Mouse (Mus musculus) splenic B cell, adult 2 months (primary cell): Measurements from ENCODE around the gene Fmo4.

ENCODE experiments used
- DNase-seq: peaks from one replicate; pipeline ENCODE4 v3.0.0-alpha.2; 2011; ENCODE audit warnings: low read depth, low spot score
- H3K27me3 ChIP-seq: 2 replicates; pipeline ENCODE4 v1.6.1; 2012; ENCODE audit warnings: mild to moderate bottlenecking, low read length, moderate library complexity, mixed read lengths; ENCODE audit not compliant: control insufficient read depth, poor library complexity, insufficient read depth, severe bottlenecking
- H3K36me3 ChIP-seq: 2 replicates; pipeline ENCODE4 v1.6.1; 2012; ENCODE audit warnings: mild to moderate bottlenecking, low read length, moderate library complexity, mixed read lengths; ENCODE audit not compliant: control insufficient read depth, poor library complexity, insufficient read depth, severe bottlenecking

Gene Fmo4

GRCm38 (mm10) chr1:162813836-162814156 lies at the start of gene Fmo4:
Gene Fmo4, minus strand, starts transcription at chr1:162813972.
- no peak for DNase-seq

GRCm38 (mm10) chr1:162862328-162862727 lies 48.6 kb upstream of the Fmo4 start:
- Histone ChIP-seq H3K36me3 (no peaks in the 10 kb centered on the region), H3K27me3 (no peaks in the 10 kb centered on the region)
- DNase-seq, result no peak

More at GRCm38 (mm10) chr1:162813836-162814156, at the start of gene Fmo4:
- Histone ChIP-seq H3K36me3 (no peaks in the 10 kb centered on the region), H3K27me3 (no peaks in the 10 kb centered on the region)

GRCm38 (mm10) chr1:162859996-162860605 lies 46.3 kb upstream of the Fmo4 start:
- Histone ChIP-seq H3K27me3 (no peaks in the 10 kb centered on the region), H3K36me3 (no peaks in the 10 kb centered on the region)
- DNase-seq, result no peak

GRCm38 (mm10) chr1:162859545-162859976 lies 45.8 kb upstream of the Fmo4 start:
- Histone ChIP-seq H3K27me3 (no peaks in the 10 kb centered on the region), H3K36me3 (no peaks in the 10 kb centered on the region)
- no peak for DNase-seq

GRCm38 (mm10) chr1:162858748-162859130 lies 45.0 kb upstream of the Fmo4 start:
- DNase-seq, result no peak

GRCm38 (mm10) chr1:162857766-162858747 lies 44.3 kb upstream of the Fmo4 start:
- no peaks in the 10 kb centered on the region for H3K27me3 ChIP-seq
- H3K36me3 ChIP-seq, result no peaks in the 10 kb centered on the region
- no peak for DNase-seq

More at GRCm38 (mm10) chr1:162858748-162859130, 45.0 kb upstream of the Fmo4 start:
- Histone ChIP-seq H3K36me3 (no peaks in the 10 kb centered on the region), H3K27me3 (no peaks in the 10 kb centered on the region)

GRCm38 (mm10) chr1:162853812-162854482 lies 40.2 kb upstream of the Fmo4 start:
- Histone ChIP-seq H3K27me3 (no peaks in the 10 kb centered on the region; the same call in 1 of the 2 replicates), H3K36me3 (no peaks in the 10 kb centered on the region)
- no peak for DNase-seq

- no peaks in the 10 kb centered on the region for H3K36me3 ChIP-seq
- H3K27me3 ChIP-seq, result no peaks in the 10 kb centered on the region; the same call in 1 of the 2 replicates
- no peak for DNase-seq
These were observed 33.8 kb upstream of the Fmo4 start for GRCm38 (mm10) chr1:162847554-162847953.

GRCm38 (mm10) chr1:162840211-162840610 lies 26.4 kb upstream of the Fmo4 start:
- Histone ChIP-seq H3K27me3 (no peaks in the 10 kb centered on the region), H3K36me3 (no peaks in the 10 kb centered on the region)
- no peak for DNase-seq

GRCm38 (mm10) chr1:162838976-162839375 lies 25.2 kb upstream of the Fmo4 start:
- DNase-seq, result no peak
- no peaks in the 10 kb centered on the region for H3K27me3 ChIP-seq
- no peaks in the 10 kb centered on the region for H3K36me3 ChIP-seq

GRCm38 (mm10) chr1:162834342-162834741 lies 20.6 kb upstream of the Fmo4 start:
- no peaks in the 10 kb centered on the region for H3K27me3 ChIP-seq
- no peak for DNase-seq
- no peaks in the 10 kb centered on the region for H3K36me3 ChIP-seq

- no peaks in the 10 kb centered on the region for H3K27me3 ChIP-seq
- no peaks in the 10 kb centered on the region for H3K36me3 ChIP-seq
- no peak for DNase-seq
These were observed 18.8 kb upstream of the Fmo4 start for GRCm38 (mm10) chr1:162832574-162832953.

- no peak for DNase-seq
- Histone ChIP-seq H3K27me3 (no peaks in the 10 kb centered on the region), H3K36me3 (no peaks in the 10 kb centered on the region)
These were observed 18.2 kb upstream of the Fmo4 start for GRCm38 (mm10) chr1:162831838-162832573.

- H3K27me3 ChIP-seq, result no peaks in the 10 kb centered on the region
- no peak for DNase-seq
- H3K36me3 ChIP-seq, result no peaks in the 10 kb centered on the region
These were observed 5.5 kb upstream of the Fmo4 start for GRCm38 (mm10) chr1:162819280-162819679.
